Mouse (Mus musculus) stomach, postnatal 0 days (tissue): ENCODE measurements around the gene 1810062G17Rik.

Source experiments
- CTCF ChIP-seq: IDR thresholded peaks from 2 replicates; pipeline ENCODE4 v1.5.1; 2016; ENCODE audit warnings: antibody characterized with exemption, low read depth, mild to moderate bottlenecking, moderate library complexity
- EP300 ChIP-seq: optimal IDR thresholded peaks from 2 replicates; pipeline ENCODE3; 2016; ENCODE audit warnings: antibody characterized with exemption

GRCm38 (mm10) chr3:36481776-36482193, 6.0 kb downstream of the 1810062G17Rik start:
- no peak for TF ChIP-seq EP300
- no peak for TF ChIP-seq CTCF
